Mouse (Mus musculus) liver, embryonic 14.5 days (tissue): ENCODE measurements around the gene Spon1. TPM values are rescaled to one million over a fixed set of nuclear protein-coding genes. Genes with fewer than 3 reads are reported as not detected.

Experiments
- ATAC-seq: fragments of 200-750 bp; cut with Nextera tagmentation; 2 replicates; pipeline ENCODE4 v1.8.0; 2017; ENCODE audit warnings: moderate number of reproducible peaks, mild to moderate bottlenecking, moderate library complexity; ENCODE audit not compliant: insufficient read depth
- DNase-seq, 3 experiments: peaks; one replicate each; pipeline ENCODE4 v3.0.0-alpha.2; 2012 to 2013; ENCODE audit warnings: low read depth in 3 of 3, low spot score in 3 of 3
- H3K27ac ChIP-seq: fragments of 300-500 bp; sonication (generic); 2 replicates; pipeline ENCODE4 v1.5.1; 2014; ENCODE audit warnings: moderate library complexity, mild to moderate bottlenecking, control low read depth, inconsistent platforms
- H3K27me3 ChIP-seq: fragments of 300-500 bp; sonication (generic); 2 replicates; pipeline ENCODE4 v1.6.1; 2014; ENCODE audit warnings: mild to moderate bottlenecking, low read length, moderate library complexity; ENCODE audit not compliant: control insufficient read depth, insufficient read depth
- H3K36me3 ChIP-seq: fragments of 300-500 bp; sonication (generic); replicated peaks from 2 replicates; pipeline ENCODE4 v1.6.1; 2014; ENCODE audit warnings: low read depth; ENCODE audit not compliant: control insufficient read depth, insufficient read depth
- H3K4me1 ChIP-seq, 2 experiments: fragments of 200-500 bp in 1 of 2; fragments of 300-500 bp in 1 of 2; sonication (generic) in 1 of 2; replicated peaks; 2 replicates each; pipeline ENCODE4 v1.6.1; 2012 to 2014; ENCODE audit warnings: antibody characterized with exemption in 1 of 2, inconsistent platforms in 1 of 2, low read length in 1 of 2; ENCODE audit not compliant: control insufficient read depth in 2 of 2, insufficient read depth in 2 of 2
- H3K4me2 ChIP-seq: fragments of 300-500 bp; sonication (generic); 2 replicates; pipeline ENCODE4 v1.6.1; 2014; ENCODE audit warnings: low read depth, mild to moderate bottlenecking, control low read depth, moderate library complexity
- H3K4me3 ChIP-seq, 2 experiments: fragments of 200-500 bp in 1 of 2; fragments of 300-500 bp in 1 of 2; sonication (generic) in 1 of 2; 2 replicates each; pipeline ENCODE4 v1.5.1; 2012 to 2014; ENCODE audit warnings: low read depth in 2 of 2, low read length in 2 of 2, mild to moderate bottlenecking in 2 of 2, control low read depth in 1 of 2, inconsistent platforms in 1 of 2, moderate library complexity in 1 of 2; ENCODE audit not compliant: insufficient read depth in 1 of 2
- H3K9ac ChIP-seq: fragments of 300-500 bp; sonication (generic); replicated peaks from 2 replicates; pipeline ENCODE4 v1.6.1; 2014; ENCODE audit warnings: mild to moderate bottlenecking, control low read depth, moderate library complexity
- H3K9me3 ChIP-seq: fragments of 300-500 bp; sonication (generic); 2 replicates; pipeline ENCODE4 v1.6.1; 2016; ENCODE audit warnings: low read length, mixed read lengths; ENCODE audit not compliant: control insufficient read depth
- CTCF ChIP-seq: IDR thresholded peaks from 2 replicates; pipeline ENCODE4 v1.5.1; 2016; ENCODE audit warnings: antibody characterized with exemption, low read depth, control low read depth
- EP300 ChIP-seq: IDR thresholded peaks from 2 replicates; pipeline ENCODE4 v1.6.1; 2016; ENCODE audit warnings: antibody characterized with exemption, low read depth
- WGBS: fragments of 180-500 bp; shearing (Covaris S2); extraction: QIAGEN DNeasy Blood & Tissue Kit; methylation state at CpG from one replicate; pipeline ENCODE4 v1.1.7; 2014; ENCODE audit not compliant: insufficient replicate concordance; 5-methylcytosine and 5-hydroxymethylcytosine counted together
- polyA plus RNA-seq, 2 experiments: library from polyadenylated mRNA; depleted of rRNA in 1 of 2; stranded (reverse) in 1 of 2; unstranded in 1 of 2; fragments of >200 nt; fragmentation: Nextera tagmentation in 1 of 2; extraction: Ambion mirVana in 1 of 2; gene quantifications; 2 replicates each; pipeline versions ENCODE4 v1.2.1 to v1.2.3; 2012 to 2014

Spon1 gene
- polyA plus RNA-seq, 2 experiments = 0.36 to 0.39 TPM

GRCm38 (mm10) chr7:113965625-113966024 is 199.8 kb downstream of the Spon1 start:
- Histone ChIP-seq H3K36me3 (no peaks in the 10 kb centered on the region), H3K4me2 (no peak overlapping the region), H3K27me3 (no peaks in the 10 kb centered on the region), H3K4me1 (no peaks in the 10 kb centered on the region), H3K9me3 (no peaks in the 10 kb centered on the region), H3K4me3 (no peak overlapping the region), H3K9ac (no peak overlapping the region), H3K27ac (no peak overlapping the region)
- WGBS = 64% methylated on average over 8 of the region's 8 CpGs
- TF ChIP-seq EP300 = no peak
- TF ChIP-seq CTCF = no peak
- DNase-seq (no peak), ATAC-seq (no peak)

GRCm38 (mm10) chr7:113969182-113969581 is 203.4 kb downstream of the Spon1 start:
- Histone ChIP-seq H3K27ac (no peak overlapping the region), H3K4me3 (no peak overlapping the region), H3K4me1 (no peaks in the 10 kb centered on the region), H3K27me3 (no peaks in the 10 kb centered on the region), H3K4me2 (no peak overlapping the region), H3K9me3 (no peaks in the 10 kb centered on the region), H3K9ac (no peak overlapping the region), H3K36me3 (no peaks in the 10 kb centered on the region)
- DNase-seq (no peak), ATAC-seq (no peak)
- TF ChIP-seq EP300 (no peak), CTCF (no peak)

- Histone ChIP-seq H3K27ac (no peak overlapping the region), H3K4me1 (no peaks in the 10 kb centered on the region), H3K36me3 (no peaks in the 10 kb centered on the region), H3K4me2 (no peak overlapping the region), H3K4me3 (no peak overlapping the region), H3K27me3 (no peaks in the 10 kb centered on the region), H3K9me3 (no peaks in the 10 kb centered on the region), H3K9ac (no peak overlapping the region)
- 56% methylated on average over 4 of the region's 4 CpGs for WGBS
- TF ChIP-seq EP300 (no peak), CTCF (no peak)
- DNase-seq (no peak), ATAC-seq (no peak)
Measured at GRCm38 (mm10) chr7:113972536-113972935, 206.7 kb downstream of the Spon1 start.

GRCm38 (mm10) chr7:113986406-113987134 is 220.8 kb downstream of the Spon1 start:
- Histone ChIP-seq H3K9me3 (no peaks in the 10 kb centered on the region), H3K4me1 (no peaks in the 10 kb centered on the region), H3K27ac (no peak overlapping the region), H3K4me2 (no peak overlapping the region), H3K36me3 (no peaks in the 10 kb centered on the region), H3K27me3 (no peaks in the 10 kb centered on the region), H3K4me3 (no peak overlapping the region), H3K9ac (no peak overlapping the region)
- TF ChIP-seq CTCF (no peak), EP300 (no peak)
- WGBS = 67% methylated on average over 10 of the region's 10 CpGs
- no peak for DNase-seq
- no peak for ATAC-seq

- no peak for DNase-seq
- Histone ChIP-seq H3K9me3 (no peaks in the 10 kb centered on the region), H3K36me3 (no peaks in the 10 kb centered on the region), H3K4me1 (no peaks in the 10 kb centered on the region), H3K4me2 (no peak overlapping the region), H3K4me3 (no peak overlapping the region), H3K27ac (no peak overlapping the region), H3K9ac (no peak overlapping the region), H3K27me3 (no peaks in the 10 kb centered on the region)
- TF ChIP-seq EP300 (no peak), CTCF (no peak)
- ATAC-seq = no peak
Measured at GRCm38 (mm10) chr7:113988156-113988555, 222.4 kb downstream of the Spon1 start.
